Mouse (Mus musculus) megakaryocyte, embryonic 14.5 days (primary cell): ENCODE measurements around the gene Rora.

Source experiments
- FLI1 ChIP-seq: IDR thresholded peaks from 2 replicates; pipeline ENCODE4 v1.6.1; 2012; ENCODE audit warnings: low read length, inconsistent platforms, mixed read lengths
- GATA1 ChIP-seq: IDR thresholded peaks from 3 replicates; pipeline ENCODE4 v1.6.1; 2012; ENCODE audit warnings: mixed read lengths, low read length, inconsistent platforms, borderline replicate concordance

- TF ChIP-seq GATA1 (no peak), FLI1 (no peak)
Measured at GRCm38 (mm10) chr9:68735886-68736285, 82.3 kb downstream of the Rora start.
